Mouse (Mus musculus) hematopoietic multipotent progenitor cell, adult 10-12 weeks (in vitro differentiated cells): Measurements from ENCODE around the gene Ttc9c. TPM values are rescaled to one million over a fixed set of nuclear protein-coding genes. Genes with fewer than 3 reads are reported as not detected.

Experiments
- polyA plus RNA-seq: library from polyadenylated mRNA; stranded (reverse); fragments of >175 nt; gene quantifications from 2 replicates; pipeline ENCODE4 v1.2.3, GENCODE M21; 2012; ENCODE audit warnings: low replicate concordance

Gene Ttc9c
- polyA plus RNA-seq = 6.1 and 6.4 TPM in 2 replicates

GRCm38 (mm10) chr19:8818801-8819595 is at the start of gene Ttc9c:
TSS of gene Ttc9c (minus strand) at chr19:8819333.

GRCm38 (mm10) chr19:8850402-8850901 is 31.3 kb upstream of the Ttc9c start, which contains the start of gene Lrrn4cl:
TSS of gene Lrrn4cl (plus strand) at chr19:8850768.

GRCm38 (mm10) chr19:8839103-8839907 is 20.2 kb upstream of the Ttc9c start, which contains the start of gene Gng3:
TSS of gene Gng3 (minus strand) at chr19:8839194.

GRCm38 (mm10) chr19:8837251-8837791 is 18.2 kb upstream of the Ttc9c start, which contains the start of gene Bscl2:
TSS of gene Bscl2 (plus strand) at chr19:8837467.

DNA sequence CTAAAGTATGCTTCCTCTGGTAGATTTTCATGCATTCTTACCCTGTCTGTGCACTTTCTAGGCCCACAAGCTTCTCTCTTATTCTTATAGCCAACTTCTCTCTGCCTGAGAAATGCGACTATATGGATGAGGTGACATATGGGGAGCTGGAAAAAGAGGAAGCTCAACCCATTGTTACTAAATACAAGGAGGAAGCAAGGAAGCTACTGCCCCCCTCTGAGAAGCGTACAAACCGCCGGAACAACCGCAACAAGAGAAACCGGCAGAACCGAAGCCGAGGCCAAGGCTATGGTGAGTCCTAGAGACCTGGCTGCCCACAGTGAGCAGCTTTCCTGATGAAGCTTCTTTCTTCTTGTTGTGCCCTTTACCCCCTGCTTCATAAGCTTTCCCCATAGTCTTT is 10.5 kb upstream of the Ttc9c start, which contains the start of gene AC129217.1:
TSS of gene AC129217.1 (plus strand) at position 114 of the 400 bp plus-strand sequence.

GRCm38 (mm10) chr19:8819596-8820423 is 677 bp upstream of the Ttc9c start, which contains the start of gene Hnrnpul2:
TSS of gene Hnrnpul2 (plus strand) at chr19:8820010.

DNA sequence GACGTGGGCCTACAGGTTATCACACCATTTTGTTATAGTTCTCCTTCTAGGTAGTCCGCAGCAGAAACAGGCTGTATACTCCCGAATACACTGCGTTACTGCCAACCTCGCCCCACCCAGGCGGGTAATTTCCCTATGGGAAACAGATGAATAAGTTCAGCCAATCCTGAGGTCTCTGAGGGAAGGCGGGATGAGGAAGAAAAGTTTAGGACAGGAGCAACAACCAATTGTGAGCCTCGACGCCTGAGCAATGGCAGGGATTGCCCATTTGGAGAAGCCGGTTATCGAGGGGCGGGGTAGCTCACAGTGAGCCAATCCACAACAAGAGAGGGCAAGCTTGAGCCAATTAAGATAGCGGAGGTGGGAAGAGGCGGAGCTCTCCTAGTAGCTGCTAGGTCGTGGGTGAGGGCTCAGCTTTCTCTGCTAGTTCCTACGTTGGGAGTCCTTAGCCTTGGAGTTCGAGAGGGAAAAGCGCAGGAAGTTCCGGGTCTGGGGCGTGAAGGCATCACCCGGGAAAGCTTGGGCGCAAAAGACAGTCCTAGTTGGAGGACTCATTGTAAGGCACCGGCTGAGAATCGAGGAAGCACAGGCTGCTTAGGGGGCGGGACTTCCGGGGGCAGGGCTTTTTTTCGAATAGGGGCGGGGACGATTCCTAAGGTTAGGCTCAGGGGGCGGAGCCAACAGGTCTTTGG is 16.9 kb downstream of the Ttc9c start, which contains the start of gene Zbtb3:
TSS of gene Zbtb3 (plus strand) at position 426 of the 692 bp plus-strand sequence.

GRCm38 (mm10) chr19:8798264-8798946 is 20.7 kb downstream of the Ttc9c start, which contains the start of gene Polr2g:
TSS of gene Polr2g (minus strand) at chr19:8798577.

GRCm38 (mm10) chr19:8786008-8786781 is 32.9 kb downstream of the Ttc9c start, which contains the start of gene Taf6l:
TSS of gene Taf6l (minus strand) at chr19:8786417.

GRCm38 (mm10) chr19:8774086-8774835 is 44.9 kb downstream of the Ttc9c start, which contains the start of gene Tmem179b:
TSS of gene Tmem179b (minus strand) at chr19:8774467.

GRCm38 (mm10) chr19:8770567-8771270 is 48.4 kb downstream of the Ttc9c start, which contains the start of gene Tmem223:
TSS of gene Tmem223 (plus strand) at chr19:8770996.

Other genes with a start within 250 kb of the Ttc9c start
- not detected in 2 replicates for gene Slc22a8, start 228.1 kb downstream of the Ttc9c start, polyA plus RNA-seq
- not detected in 2 replicates for gene Slc22a6, start 201.3 kb downstream of the Ttc9c start, polyA plus RNA-seq
- gene Chrm1, start 155.5 kb downstream of the Ttc9c start, polyA plus RNA-seq = not detected in 2 replicates
- 87.6 and 107 TPM in 2 replicates for gene Slc3a2, start 96.0 kb downstream of the Ttc9c start, polyA plus RNA-seq
- gene Wdr74, start 83.5 kb downstream of the Ttc9c start, polyA plus RNA-seq = 14.1 and 19.6 TPM in 2 replicates
- 0.47 TPM in 1 of 2 replicates, not detected in the other for gene 1700092M07Rik, start 78.6 kb downstream of the Ttc9c start, polyA plus RNA-seq
- 33.5 and 37.6 TPM in 2 replicates for gene Stx5a, start 77.9 kb downstream of the Ttc9c start, polyA plus RNA-seq
- gene Nxf1, start 62.3 kb downstream of the Ttc9c start, polyA plus RNA-seq = 85.7 and 111 TPM in 2 replicates
- 40.2 and 65.2 TPM in 2 replicates for gene Tmem223, start 48.3 kb downstream of the Ttc9c start, polyA plus RNA-seq
- 27.4 and 93.5 TPM in 2 replicates for gene Tmem179b, start 44.9 kb downstream of the Ttc9c start, polyA plus RNA-seq
- 18.5 and 32.1 TPM in 2 replicates for gene Taf6l, start 32.9 kb downstream of the Ttc9c start, polyA plus RNA-seq
- gene Polr2g, start 20.8 kb downstream of the Ttc9c start, polyA plus RNA-seq = 6.5 and 12.8 TPM in 2 replicates
- 1.5 and 2.5 TPM in 2 replicates for gene Zbtb3, start 16.8 kb downstream of the Ttc9c start, polyA plus RNA-seq
- 83.1 and 207 TPM in 2 replicates for gene Hnrnpul2, start 677 bp upstream of the Ttc9c start, polyA plus RNA-seq
- gene AC129217.1, start 10.4 kb upstream of the Ttc9c start, polyA plus RNA-seq = 71.4 and 191 TPM in 2 replicates
- 65.8 and 85.4 TPM in 2 replicates for gene Bscl2, start 18.1 kb upstream of the Ttc9c start, polyA plus RNA-seq
- gene Gng3, start 19.9 kb upstream of the Ttc9c start, polyA plus RNA-seq = 0.07 and 0.16 TPM in 2 replicates
- gene Lrrn4cl, start 31.4 kb upstream of the Ttc9c start, polyA plus RNA-seq = 0.12 TPM in 1 of 2 replicates, not detected in the other
- 106 and 169 TPM in 2 replicates for gene Ubxn1, start 52.2 kb upstream of the Ttc9c start, polyA plus RNA-seq
- gene Uqcc3, start 61.6 kb upstream of the Ttc9c start, polyA plus RNA-seq = 39.7 and 52.0 TPM in 2 replicates
- 0.17 and 0.48 TPM in 2 replicates for gene Lbhd1, start 64.4 kb upstream of the Ttc9c start, polyA plus RNA-seq
- not detected in 2 replicates for gene Gm49403, start 64.6 kb upstream of the Ttc9c start, polyA plus RNA-seq
- 10.0 and 58.5 TPM in 2 replicates for gene 1810009A15Rik, start 69.5 kb upstream of the Ttc9c start, polyA plus RNA-seq
- gene Gm49416, start 69.6 kb upstream of the Ttc9c start, polyA plus RNA-seq = 5.1 TPM in 1 of 2 replicates, not detected in the other
- gene Ints5, start 73.7 kb upstream of the Ttc9c start, polyA plus RNA-seq = 30.0 and 30.8 TPM in 2 replicates
- gene Ganab, start 78.7 kb upstream of the Ttc9c start, polyA plus RNA-seq = 45.2 and 49.2 TPM in 2 replicates
- 169 and 181 TPM in 2 replicates for gene B3gat3, start 101.0 kb upstream of the Ttc9c start, polyA plus RNA-seq
- gene Rom1, start 110.0 kb upstream of the Ttc9c start, polyA plus RNA-seq = 13.0 and 33.9 TPM in 2 replicates
- 90.5 and 184 TPM in 2 replicates for gene Eml3, start 110.2 kb upstream of the Ttc9c start, polyA plus RNA-seq
- 55.2 and 56.3 TPM in 2 replicates for gene Mta2, start 122.5 kb upstream of the Ttc9c start, polyA plus RNA-seq
- gene Tut1, start 134.5 kb upstream of the Ttc9c start, polyA plus RNA-seq = 33.0 and 33.4 TPM in 2 replicates
- 21.6 and 58.7 TPM in 2 replicates for gene Eef1g, start 147.7 kb upstream of the Ttc9c start, polyA plus RNA-seq
- 112 and 248 TPM in 2 replicates for gene Ahnak, start 170.0 kb upstream of the Ttc9c start, polyA plus RNA-seq